8 mouse cellular contexts compared by ENCODE assay signal in genomic region chr19:60144336-60144989, GRCm38 (mm10).
DNase-seq lines count a peak whose midpoint lies in the region; ATAC-seq and TF ChIP-seq lines count a peak whose summit lies in the region.

No protein-coding gene starts in this region.

- no peaks in the 10 kb centered on the region for H3K9me3 ChIP-seq in forebrain, embryonic 13.5 days (replicated peaks)
- H3K9me3 ChIP-seq in heart, postnatal 0 days (replicated peaks; ENCODE audit: control insufficient read depth, low read length) = no peaks in the 10 kb centered on the region
- H3K9me3 ChIP-seq in liver, embryonic 14.5 days (ENCODE audit: control insufficient read depth, low read length) = no peaks in the 10 kb centered on the region
- no peaks in the 10 kb centered on the region for H3K9me3 ChIP-seq in neural tube, embryonic 12.5 days
- no peaks in the 10 kb centered on the region for H3K9me3 ChIP-seq in stomach, postnatal 0 days (ENCODE audit: control insufficient read depth, low read length)

- peak; percentile 81; the same call in 1 of the 2 replicates for ATAC-seq in cerebellum, adult (ENCODE audit: insufficient number of reproducible peaks, low FRiP score, low TSS enrichment)
- ATAC-seq in forebrain, embryonic 13.5 days = peak; percentile 79
- peak; percentile 64; the same call in 1 of the 2 replicates for ATAC-seq in heart, postnatal 0 days (ENCODE audit: insufficient read depth, low read depth)
- ATAC-seq in liver, embryonic 14.5 days (ENCODE audit: insufficient read depth) = peak; percentile 64
- ATAC-seq in neural tube, embryonic 12.5 days (ENCODE audit: low FRiP score, low read depth) = 0 out of 2 replicates have a peak, but pooled peaks have one; percentile 63
- ATAC-seq in stomach, postnatal 0 days (ENCODE audit: low FRiP score, low TSS enrichment) = no peak; the same call in 1 of the 2 replicates

- peak; percentile 97 for TF ChIP-seq CTCF in heart, postnatal 0 days (IDR thresholded peaks at IDR 0.05; ENCODE audit: low read depth)
- peak; percentile 95 for TF ChIP-seq CTCF in liver, embryonic 14.5 days (IDR thresholded peaks at IDR 0.05; ENCODE audit: low read depth)
- peak; percentile 97 for TF ChIP-seq CTCF in stomach, postnatal 0 days (IDR thresholded peaks at IDR 0.05; ENCODE audit: low read depth)

- H3K27ac ChIP-seq in forebrain, embryonic 13.5 days = no peak overlapping the region; the same call in 1 of the 2 replicates
- no peak overlapping the region for H3K27ac ChIP-seq in heart, postnatal 0 days (ENCODE audit: low read depth)
- no peak overlapping the region for H3K27ac ChIP-seq in liver, embryonic 14.5 days
- H3K27ac ChIP-seq in neural tube, embryonic 12.5 days = no peak overlapping the region
- H3K27ac ChIP-seq in stomach, postnatal 0 days (replicated peaks) = no peak overlapping the region

- peak overlapping the region; percentile 39 for H3K4me3 ChIP-seq in forebrain, embryonic 13.5 days
- H3K4me3 ChIP-seq in heart, postnatal 0 days (ENCODE audit: low read depth, low read length) = peak overlapping the region; percentile 23
- peak overlapping the region; percentile 5 to 35; a peak in 1 of 4 replicates for H3K4me3 ChIP-seq in liver, embryonic 14.5 days (ENCODE audit: insufficient read depth in 1 of 2, low read depth in 2 of 2, low read length in 2 of 2)
- H3K4me3 ChIP-seq in neural tube, embryonic 12.5 days = no peak overlapping the region; the same call in 1 of the 2 replicates
- peak overlapping the region; percentile 15; the same call in 1 of the 2 replicates for H3K4me3 ChIP-seq in stomach, postnatal 0 days (ENCODE audit: low read depth, low read length)

- H3K27me3 ChIP-seq in forebrain, embryonic 13.5 days = peaks cover 65% of the 10 kb centered on the region
- peaks cover 33% of the 10 kb centered on the region for H3K27me3 ChIP-seq in heart, postnatal 0 days (ENCODE audit: control insufficient read depth, insufficient read depth, low read length)
- peaks cover 9% of the 10 kb centered on the region for H3K27me3 ChIP-seq in liver, embryonic 14.5 days (ENCODE audit: control insufficient read depth, insufficient read depth, low read length)
- peaks cover 43% of the 10 kb centered on the region for H3K27me3 ChIP-seq in neural tube, embryonic 12.5 days (replicated peaks)
- H3K27me3 ChIP-seq in stomach, postnatal 0 days (ENCODE audit: control insufficient read depth, insufficient read depth, low read length) = no peaks in the 10 kb centered on the region

- peak overlapping the region; percentile 56 for H3K4me2 ChIP-seq in forebrain, embryonic 13.5 days
- peak overlapping the region; percentile 57 for H3K4me2 ChIP-seq in heart, postnatal 0 days (ENCODE audit: low read depth, low read length)
- H3K4me2 ChIP-seq in liver, embryonic 14.5 days (ENCODE audit: low read depth) = peak overlapping the region; percentile 46
- H3K4me2 ChIP-seq in neural tube, embryonic 12.5 days (replicated peaks) = peak overlapping the region; percentile 42
- peak overlapping the region; percentile 39 for H3K4me2 ChIP-seq in stomach, postnatal 0 days (replicated peaks; ENCODE audit: low read depth)

- H3K9ac ChIP-seq in forebrain, embryonic 13.5 days = peak overlapping the region; percentile 43
- H3K9ac ChIP-seq in heart, postnatal 0 days (replicated peaks; ENCODE audit: low read depth, low read length) = no peak overlapping the region
- H3K9ac ChIP-seq in liver, embryonic 14.5 days (replicated peaks) = no peak overlapping the region
- H3K9ac ChIP-seq in neural tube, embryonic 12.5 days = no peak overlapping the region
- no peak overlapping the region for H3K9ac ChIP-seq in stomach, postnatal 0 days (ENCODE audit: low read length)

- 3% methylated on average over 20 of the region's 20 CpGs for WGBS in forebrain, embryonic 13.5 days
- WGBS in heart, postnatal 0 days = 5% methylated on average over 20 of the region's 20 CpGs
- WGBS in liver, embryonic 14.5 days (ENCODE audit: insufficient replicate concordance) = 6% methylated on average over 20 of the region's 20 CpGs
- WGBS in neural tube, embryonic 12.5 days = 10% methylated on average over 20 of the region's 20 CpGs
- WGBS in stomach, postnatal 0 days = 6% methylated on average over 20 of the region's 20 CpGs

- no peak for TF ChIP-seq EP300 in heart, postnatal 0 days (IDR thresholded peaks at IDR 0.05; ENCODE audit: low read depth)
- no peak for TF ChIP-seq EP300 in liver, embryonic 14.5 days (IDR thresholded peaks at IDR 0.05; ENCODE audit: low read depth)
- TF ChIP-seq EP300 in stomach, postnatal 0 days (optimal IDR thresholded peaks at IDR 0.05) = no peak

- no peaks in the 10 kb centered on the region for H3K36me3 ChIP-seq in forebrain, embryonic 13.5 days (ENCODE audit: poor library complexity, severe bottlenecking)
- no peaks in the 10 kb centered on the region for H3K36me3 ChIP-seq in heart, postnatal 0 days (replicated peaks; ENCODE audit: control insufficient read depth, insufficient read depth, low read length)
- H3K36me3 ChIP-seq in liver, embryonic 14.5 days (replicated peaks; ENCODE audit: control insufficient read depth, insufficient read depth, low read depth) = no peaks in the 10 kb centered on the region
- no peaks in the 10 kb centered on the region for H3K36me3 ChIP-seq in neural tube, embryonic 12.5 days
- H3K36me3 ChIP-seq in stomach, postnatal 0 days (ENCODE audit: control insufficient read depth, insufficient read depth, low read length) = no peaks in the 10 kb centered on the region

- DNase-seq in ES-CJ7 (ENCODE audit: low read depth, low spot score) = peak; percentile 83
- peak; percentile 79 for DNase-seq in heart, postnatal 0 days (ENCODE audit: low spot score)
- peak; percentile 79 to 90 for DNase-seq in kidney, postnatal 36 days
- peak; percentile 54 to 66 (median 59) for DNase-seq in liver, embryonic 14.5 days (ENCODE audit: low read depth in 3 of 3, low spot score in 3 of 3)
- DNase-seq in stomach, postnatal 0 days (ENCODE audit: low spot score) = peak; percentile 84

- H3K4me1 ChIP-seq in forebrain, embryonic 13.5 days = peaks cover 31% of the 10 kb centered on the region
- no peaks in the 10 kb centered on the region for H3K4me1 ChIP-seq in heart, postnatal 0 days (ENCODE audit: control insufficient read depth, insufficient read depth)
- no peaks in the 10 kb centered on the region for H3K4me1 ChIP-seq in liver, embryonic 14.5 days (replicated peaks; ENCODE audit: control insufficient read depth in 2 of 2, insufficient read depth in 2 of 2, low read length in 1 of 2)
- peaks cover 10% of the 10 kb centered on the region; the same call in 1 of the 2 replicates for H3K4me1 ChIP-seq in neural tube, embryonic 12.5 days
- H3K4me1 ChIP-seq in stomach, postnatal 0 days (replicated peaks; ENCODE audit: control insufficient read depth, insufficient read depth) = no peaks in the 10 kb centered on the region
